Mouse (Mus musculus): ENCODE results near the gene Syp. TPM values are rescaled to one million over a fixed set of nuclear protein-coding genes. Genes with fewer than 3 reads are reported as not detected.

Gene Syp
- polyA plus RNA-seq (2014; fragmentation: Illumina TruSeq; extraction: RNeasy Lipid Tissue Mini Kit (QIAGEN cat#74804); ENCODE audit: low read depth, low replicate concordance), result 2.8 TPM

DNA sequence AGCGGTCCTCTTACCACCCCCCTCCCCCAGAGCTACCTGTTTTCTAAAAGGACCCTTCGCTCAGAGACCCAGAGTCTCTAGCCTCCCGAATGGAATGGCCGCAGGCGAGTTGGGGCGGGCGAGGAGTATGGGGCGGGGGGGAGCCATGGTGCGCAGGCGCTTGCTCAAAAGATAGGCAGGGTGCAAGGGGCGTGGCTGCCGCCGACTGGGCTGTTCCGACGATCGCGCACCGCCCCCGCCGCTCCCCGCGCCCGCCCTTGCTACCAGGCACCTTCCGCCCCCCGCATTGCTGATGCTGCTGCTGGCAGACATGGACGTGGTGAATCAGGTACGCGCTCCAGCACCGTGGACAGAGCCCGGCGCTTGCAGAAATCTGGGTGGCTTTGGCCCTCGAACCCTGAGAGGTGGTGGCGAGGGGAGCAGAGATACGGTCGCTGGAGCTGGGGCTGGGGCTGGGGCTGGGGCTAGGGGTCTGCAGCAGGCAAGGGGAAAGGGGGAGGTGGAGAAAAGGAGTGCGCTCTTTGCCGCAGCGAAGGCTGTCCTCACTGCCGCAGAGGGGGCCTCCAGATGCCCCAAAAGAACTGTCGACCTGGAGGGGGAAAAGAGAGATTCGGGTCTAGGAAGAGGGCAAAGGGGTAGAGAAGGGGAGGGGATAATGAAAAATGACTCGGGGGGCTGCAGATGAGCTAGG is at the start of gene Syp:
TSS of gene Syp (plus strand) at position 71 of the 691 bp plus-strand sequence.

DNA sequence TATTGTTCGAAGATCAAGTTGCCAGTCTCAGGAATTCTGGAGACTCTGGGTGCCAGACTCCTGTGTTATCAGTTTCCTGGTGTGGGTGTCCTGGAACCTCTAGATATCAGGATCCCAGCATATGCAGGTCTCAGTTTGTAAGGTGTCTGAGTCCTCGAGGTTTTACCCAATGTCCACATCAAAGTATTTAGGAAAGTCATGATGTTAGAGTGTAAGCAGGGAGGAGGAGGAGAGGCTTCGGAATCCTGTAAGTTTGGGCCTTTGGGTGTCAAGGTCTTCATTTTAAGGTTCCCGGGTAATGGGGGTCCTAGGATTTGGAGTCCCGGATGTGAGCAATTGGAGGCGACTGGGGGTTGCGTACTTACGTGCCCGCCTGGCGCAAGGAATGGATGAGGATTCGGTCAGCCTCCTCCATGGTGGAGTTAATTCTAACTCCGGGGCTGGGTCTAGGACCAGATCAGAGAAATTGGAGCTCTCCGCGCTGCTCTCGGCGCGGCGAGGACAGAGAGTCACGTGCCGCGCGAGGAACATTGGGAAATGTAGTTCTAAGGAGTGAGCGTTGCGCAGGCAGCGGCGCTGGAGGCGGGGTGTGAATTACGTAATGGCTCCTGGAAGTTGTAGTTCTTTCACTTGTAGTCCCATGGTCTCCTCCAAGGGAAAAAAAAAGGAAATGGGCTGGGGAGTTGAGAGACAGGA is 33.2 kb upstream of the Syp start, which contains the start of gene Ccdc22:
TSS of gene Ccdc22 (minus strand) at position 639 of the 696 bp plus-strand sequence.

DNA sequence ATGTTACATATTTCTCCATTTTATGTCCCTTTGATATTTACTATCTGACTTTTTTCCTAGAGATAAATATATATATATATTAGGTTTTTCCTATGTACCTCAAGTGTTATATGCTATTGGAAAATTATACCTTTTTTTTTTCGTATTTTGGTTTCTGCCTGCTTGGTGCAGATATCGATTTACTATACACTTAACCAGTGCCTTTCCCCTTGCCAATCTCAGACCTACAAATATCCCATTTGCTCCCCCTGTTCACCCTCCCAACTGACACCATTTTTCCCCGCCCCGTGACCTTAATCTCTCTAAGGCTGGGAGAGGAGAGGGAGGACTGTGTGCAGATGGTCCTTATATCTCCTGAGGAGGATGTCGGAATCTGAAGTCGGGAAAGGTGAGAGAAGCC is 31.5 kb upstream of the Syp start, which contains the start of gene Cacna1f:
TSS of gene Cacna1f (plus strand) at position 301 of the 400 bp plus-strand sequence.

DNA sequence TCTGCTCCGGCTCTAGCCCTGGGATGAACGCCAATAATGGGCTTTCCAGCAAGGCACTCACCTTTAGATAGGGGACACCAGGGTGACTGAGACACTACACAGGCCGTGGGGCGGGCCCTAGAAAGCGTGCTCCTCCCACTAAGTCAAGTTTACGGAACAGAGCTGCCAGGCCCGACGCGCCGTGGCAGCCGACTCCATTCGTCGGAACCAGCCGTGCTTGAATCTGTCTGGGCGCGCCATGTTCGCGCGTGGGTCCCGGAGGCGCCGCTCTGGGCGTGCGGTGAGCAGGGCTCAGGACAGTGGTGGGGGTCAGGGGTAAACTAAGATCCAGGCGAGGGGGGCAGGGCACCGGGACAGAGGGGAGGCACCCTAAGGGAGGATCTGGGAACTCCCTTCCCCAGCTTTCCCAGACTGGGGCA is 19.0 kb downstream of the Syp start, which contains the start of gene Prickle3:
TSS of gene Prickle3 (plus strand) at position 40 of the 419 bp plus-strand sequence.

DNA sequence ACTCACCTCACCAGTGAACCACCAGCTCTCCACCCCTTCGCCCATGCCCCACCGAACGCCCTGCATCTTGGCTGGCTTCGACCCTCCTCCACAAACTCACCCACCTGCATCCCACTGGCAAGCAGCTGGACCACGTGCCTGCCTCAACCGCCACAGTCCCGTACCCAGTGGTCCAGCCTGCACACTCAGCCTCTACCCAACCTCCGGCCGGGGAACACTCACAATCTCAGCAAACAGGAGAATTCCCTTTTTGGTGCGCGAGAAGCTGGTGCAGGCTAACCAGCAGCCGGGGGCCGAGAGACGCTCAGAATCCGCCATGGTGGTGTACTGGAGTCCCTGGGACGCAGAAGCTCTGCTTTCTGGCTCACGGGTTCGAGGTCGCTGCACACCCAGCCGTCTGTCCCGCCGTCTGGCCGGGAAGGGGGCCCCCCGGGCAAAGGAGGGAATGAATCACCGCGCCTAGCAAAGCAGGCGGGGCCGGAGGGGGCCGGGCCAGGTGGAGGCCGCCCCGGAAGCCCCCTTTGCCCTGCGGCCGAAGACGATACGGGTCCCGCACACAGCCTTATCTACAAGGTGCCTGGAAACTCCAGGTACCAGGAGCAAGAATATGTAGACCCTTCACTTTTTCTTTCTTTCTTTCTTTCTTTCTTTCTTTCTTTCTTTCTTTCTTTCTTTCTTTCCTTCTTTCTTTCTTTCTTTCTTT is 32.8 kb downstream of the Syp start, which contains the start of gene Plp2:
TSS of gene Plp2 (minus strand) at position 470 of the 703 bp plus-strand sequence.

DNA sequence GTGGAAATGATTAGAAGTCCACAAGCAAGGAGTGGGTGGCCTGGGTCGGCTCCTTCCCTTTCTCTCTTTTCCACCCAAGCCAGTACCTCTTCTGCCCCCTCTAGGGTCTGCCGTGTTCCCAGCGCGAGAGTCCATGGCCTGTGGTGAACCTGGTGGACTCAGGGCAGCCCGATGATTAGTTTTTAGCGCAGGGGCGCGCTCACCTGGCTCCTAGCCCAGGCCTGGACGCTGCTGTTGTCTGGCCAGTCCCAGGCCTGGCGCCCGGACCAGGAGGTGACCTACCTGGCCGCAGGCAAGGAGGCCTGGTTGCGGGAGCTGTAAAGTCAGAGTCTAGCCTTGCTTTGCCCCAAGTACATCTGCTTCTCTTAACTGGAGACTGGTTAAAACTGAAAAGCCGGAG is 42.6 kb downstream of the Syp start, which contains the start of gene Magix:
TSS of gene Magix (minus strand) at position 388 of the 400 bp plus-strand sequence.

DNA sequence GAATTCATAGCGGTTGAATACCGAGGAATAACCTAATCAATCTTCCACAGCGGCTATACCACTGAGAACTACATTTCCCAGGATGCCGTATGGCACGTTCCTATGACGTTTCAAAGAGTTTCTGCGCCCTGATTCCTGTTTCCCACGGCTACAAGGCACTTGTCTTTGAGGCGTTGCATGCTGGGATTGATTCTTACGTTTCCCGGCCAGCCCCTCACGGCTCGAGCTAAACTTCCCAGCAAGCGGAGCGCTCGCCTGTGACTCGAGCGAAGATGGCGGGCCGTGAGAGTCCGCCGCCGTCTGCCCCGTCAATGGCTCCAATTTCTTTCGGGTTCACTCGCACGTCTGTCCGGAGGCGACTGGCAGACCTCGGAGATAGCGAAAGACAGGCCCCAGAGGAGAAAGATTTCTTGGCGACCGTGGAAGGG is 58.7 kb downstream of the Syp start, which contains the start of gene Gpkow:
TSS of gene Gpkow (plus strand) at position 178 of the 428 bp plus-strand sequence.

Other genes starting within 250 kb of the Syp start
- gene Foxp3, start 64.8 kb upstream of the Syp start, polyA plus RNA-seq (2014; fragmentation: Illumina TruSeq; extraction: RNeasy Lipid Tissue Mini Kit (QIAGEN cat#74804); ENCODE audit: low read depth, low replicate concordance), result 0.32 TPM
- not detected for gene Ppp1r3f, start 64.2 kb upstream of the Syp start, polyA plus RNA-seq (2014; fragmentation: Illumina TruSeq; extraction: RNeasy Lipid Tissue Mini Kit (QIAGEN cat#74804); ENCODE audit: low read depth, low replicate concordance)
- gene Ccdc22, start 33.0 kb upstream of the Syp start, polyA plus RNA-seq (2014; fragmentation: Illumina TruSeq; extraction: RNeasy Lipid Tissue Mini Kit (QIAGEN cat#74804); ENCODE audit: low read depth, low replicate concordance), result 1.5 TPM
- gene Cacna1f, start 31.4 kb upstream of the Syp start, polyA plus RNA-seq (2014; fragmentation: Illumina TruSeq; extraction: RNeasy Lipid Tissue Mini Kit (QIAGEN cat#74804); ENCODE audit: low read depth, low replicate concordance), result not detected
- gene Prickle3, start 18.8 kb downstream of the Syp start, polyA plus RNA-seq (2014; fragmentation: Illumina TruSeq; extraction: RNeasy Lipid Tissue Mini Kit (QIAGEN cat#74804); ENCODE audit: low read depth, low replicate concordance), result 19.0 TPM
- 187 TPM for gene Plp2, start 32.9 kb downstream of the Syp start, polyA plus RNA-seq (2014; fragmentation: Illumina TruSeq; extraction: RNeasy Lipid Tissue Mini Kit (QIAGEN cat#74804); ENCODE audit: low read depth, low replicate concordance)
- gene Magix, start 42.8 kb downstream of the Syp start, polyA plus RNA-seq (2014; fragmentation: Illumina TruSeq; extraction: RNeasy Lipid Tissue Mini Kit (QIAGEN cat#74804); ENCODE audit: low read depth, low replicate concordance), result 0.60 TPM
- 42.6 TPM for gene Gpkow, start 58.7 kb downstream of the Syp start, polyA plus RNA-seq (2014; fragmentation: Illumina TruSeq; extraction: RNeasy Lipid Tissue Mini Kit (QIAGEN cat#74804); ENCODE audit: low read depth, low replicate concordance)
- 7.7 TPM for gene Wdr45, start 75.9 kb downstream of the Syp start, polyA plus RNA-seq (2014; fragmentation: Illumina TruSeq; extraction: RNeasy Lipid Tissue Mini Kit (QIAGEN cat#74804); ENCODE audit: low read depth, low replicate concordance)
- not detected for gene Gm45208, start 83.8 kb downstream of the Syp start, polyA plus RNA-seq (2014; fragmentation: Illumina TruSeq; extraction: RNeasy Lipid Tissue Mini Kit (QIAGEN cat#74804); ENCODE audit: low read depth, low replicate concordance)
- 7.8 TPM for gene Praf2, start 90.0 kb downstream of the Syp start, polyA plus RNA-seq (2014; fragmentation: Illumina TruSeq; extraction: RNeasy Lipid Tissue Mini Kit (QIAGEN cat#74804); ENCODE audit: low read depth, low replicate concordance)
- gene Ccdc120, start 112.4 kb downstream of the Syp start, polyA plus RNA-seq (2014; fragmentation: Illumina TruSeq; extraction: RNeasy Lipid Tissue Mini Kit (QIAGEN cat#74804); ENCODE audit: low read depth, low replicate concordance), result 4.5 TPM
- 6.2 TPM for gene Tfe3, start 124.1 kb downstream of the Syp start, polyA plus RNA-seq (2014; fragmentation: Illumina TruSeq; extraction: RNeasy Lipid Tissue Mini Kit (QIAGEN cat#74804); ENCODE audit: low read depth, low replicate concordance)
- gene Gripap1, start 151.3 kb downstream of the Syp start, polyA plus RNA-seq (2014; fragmentation: Illumina TruSeq; extraction: RNeasy Lipid Tissue Mini Kit (QIAGEN cat#74804); ENCODE audit: low read depth, low replicate concordance), result 41.0 TPM
- gene Kcnd1, start 183.8 kb downstream of the Syp start, polyA plus RNA-seq (2014; fragmentation: Illumina TruSeq; extraction: RNeasy Lipid Tissue Mini Kit (QIAGEN cat#74804); ENCODE audit: low read depth, low replicate concordance), result 1.2 TPM
- gene Otud5, start 202.9 kb downstream of the Syp start, polyA plus RNA-seq (2014; fragmentation: Illumina TruSeq; extraction: RNeasy Lipid Tissue Mini Kit (QIAGEN cat#74804); ENCODE audit: low read depth, low replicate concordance), result 50.9 TPM
- 5.5 TPM for gene Pim2, start 239.8 kb downstream of the Syp start, polyA plus RNA-seq (2014; fragmentation: Illumina TruSeq; extraction: RNeasy Lipid Tissue Mini Kit (QIAGEN cat#74804); ENCODE audit: low read depth, low replicate concordance)
- 40.1 TPM for gene Slc35a2, start 245.6 kb downstream of the Syp start, polyA plus RNA-seq (2014; fragmentation: Illumina TruSeq; extraction: RNeasy Lipid Tissue Mini Kit (QIAGEN cat#74804); ENCODE audit: low read depth, low replicate concordance)